Mouse (Mus musculus) small intestine, adult 2 months (tissue): ENCODE results near the gene Etfbkmt.

Experiments used
- CTCF ChIP-seq: fragments of 200-500 bp; IDR thresholded peaks from 2 replicates; pipeline ENCODE4 v1.5.1; 2012; ENCODE audit warnings: low read depth, mild to moderate bottlenecking, control low read depth, inconsistent platforms, low read length, moderate library complexity, mixed read lengths; ENCODE audit not compliant: insufficient replicate concordance, insufficient read length; ENCODE audit errors: extremely low read depth
- POLR2A ChIP-seq: fragments of 200-500 bp; IDR thresholded peaks from 2 replicates; pipeline ENCODE4 v1.6.1; 2012; ENCODE audit warnings: low read depth, mild to moderate bottlenecking, control low read depth, inconsistent platforms, low read length, moderate library complexity

GRCm38 (mm10) chr6:149137936-149138335 lies 1.7 kb upstream of the Etfbkmt start:
- TF ChIP-seq CTCF, result no peak
- TF ChIP-seq POLR2A, result no peak
